Mouse (Mus musculus): ENCODE measurements around the gene Erc1. TPM values are rescaled to one million over a fixed set of nuclear protein-coding genes. Genes with fewer than 3 reads are reported as not detected.

Gene Erc1
- polyA plus RNA-seq, 2 experiments, result 1.8 to 3.6 TPM

DNA sequence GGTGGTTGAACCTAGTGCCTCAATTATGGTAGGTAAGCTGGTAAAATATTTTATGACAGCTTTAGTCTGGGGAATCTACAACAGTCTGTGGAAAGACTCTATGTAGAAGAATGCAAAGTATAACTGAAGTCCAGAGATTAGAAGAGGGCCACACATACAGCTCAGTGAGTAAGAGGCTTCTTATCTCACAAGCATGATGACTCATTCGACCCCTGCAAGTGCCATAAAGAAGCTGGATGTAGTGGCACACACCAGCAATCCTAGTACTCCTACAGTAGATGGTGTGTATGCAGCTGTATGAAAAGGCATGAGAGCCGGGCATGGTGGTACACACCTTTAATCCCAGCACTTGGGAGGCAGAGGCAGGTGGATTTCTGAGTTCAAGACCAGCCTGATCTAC, 205.2 kb downstream of the Erc1 start:
- no peak overlapping the region for H3K27ac ChIP-seq
- no peak overlapping the region for H3K4me3 ChIP-seq (ENCODE audit: insufficient read depth in 1 of 2, low read depth in 2 of 2, low read length in 2 of 2)
- TF ChIP-seq CTCF (IDR thresholded peaks at IDR 0.05; ENCODE audit: low read depth) (no peak), EP300 (IDR thresholded peaks at IDR 0.05; ENCODE audit: low read depth) (no peak)
- no peaks in the 10 kb centered on the region for H3K9me3 ChIP-seq (ENCODE audit: control insufficient read depth, low read length)
- H3K36me3 ChIP-seq (replicated peaks; ENCODE audit: control insufficient read depth, insufficient read depth, low read depth), result no peaks in the 10 kb centered on the region
- no peak overlapping the region for H3K4me2 ChIP-seq (ENCODE audit: low read depth)
- 29% methylated on average over 2 of the region's 2 CpGs for WGBS (ENCODE audit: insufficient replicate concordance)
- H3K27me3 ChIP-seq (ENCODE audit: control insufficient read depth, insufficient read depth, low read length), result no peaks in the 10 kb centered on the region
- no peaks in the 10 kb centered on the region for H3K4me1 ChIP-seq (replicated peaks; ENCODE audit: control insufficient read depth in 2 of 2, insufficient read depth in 2 of 2, low read length in 1 of 2)
- no peak overlapping the region for H3K9ac ChIP-seq (replicated peaks)
- no peak for DNase-seq (ENCODE audit: low read depth in 3 of 3, low spot score in 3 of 3)
- ATAC-seq (ENCODE audit: insufficient read depth), result no peak

DNA sequence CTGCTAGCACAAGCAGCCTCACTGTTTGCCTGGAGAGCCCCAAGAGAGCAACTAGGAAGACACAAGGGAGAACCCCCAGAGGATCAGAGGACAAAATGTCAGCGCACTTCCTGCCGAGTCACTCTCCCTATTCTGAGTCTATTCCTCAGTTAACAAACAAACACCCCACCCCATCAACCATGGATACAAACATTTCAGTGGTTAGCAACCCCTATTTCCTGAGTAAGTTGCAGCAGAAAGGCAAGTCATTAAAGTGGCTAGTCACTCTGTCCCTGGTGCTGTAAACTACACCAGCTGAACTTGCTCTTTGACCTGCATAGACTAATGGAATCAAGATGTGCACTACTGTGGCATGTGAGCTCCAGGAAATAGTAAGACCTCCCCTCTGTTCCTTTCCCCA, 212.3 kb downstream of the Erc1 start:
- DNase-seq (ENCODE audit: low read depth in 3 of 3, low spot score in 3 of 3) (no peak), ATAC-seq (ENCODE audit: insufficient read depth) (no peak)

GRCm38 (mm10) chr6:119630622-119631021, 217.3 kb downstream of the Erc1 start:
- H3K4me3 ChIP-seq (ENCODE audit: insufficient read depth in 1 of 2, low read depth in 2 of 2, low read length in 2 of 2), result no peak overlapping the region
- H3K9ac ChIP-seq (replicated peaks), result no peak overlapping the region
- no peak overlapping the region for H3K4me2 ChIP-seq (ENCODE audit: low read depth)
- no peak for TF ChIP-seq EP300 (IDR thresholded peaks at IDR 0.05; ENCODE audit: low read depth)
- TF ChIP-seq CTCF (IDR thresholded peaks at IDR 0.05; ENCODE audit: low read depth), result no peak
- WGBS (ENCODE audit: insufficient replicate concordance), result 65% methylated on average over 3 of the region's 3 CpGs
- no peaks in the 10 kb centered on the region for H3K27me3 ChIP-seq (ENCODE audit: control insufficient read depth, insufficient read depth, low read length)
- H3K4me1 ChIP-seq (replicated peaks; ENCODE audit: control insufficient read depth in 2 of 2, insufficient read depth in 2 of 2, low read length in 1 of 2), result no peaks in the 10 kb centered on the region
- ATAC-seq (ENCODE audit: insufficient read depth) (no peak), DNase-seq (ENCODE audit: low read depth in 3 of 3, low spot score in 3 of 3) (no peak)
- H3K9me3 ChIP-seq (ENCODE audit: control insufficient read depth, low read length), result no peaks in the 10 kb centered on the region
- no peaks in the 10 kb centered on the region for H3K36me3 ChIP-seq (replicated peaks; ENCODE audit: control insufficient read depth, insufficient read depth, low read depth)
- no peak overlapping the region for H3K27ac ChIP-seq

More for the DNA sequence above, 212.3 kb downstream of the Erc1 start:
- Histone ChIP-seq H3K9me3 (ENCODE audit: control insufficient read depth, low read length) (no peaks in the 10 kb centered on the region), H3K4me1 (replicated peaks; ENCODE audit: control insufficient read depth in 2 of 2, insufficient read depth in 2 of 2, low read length in 1 of 2) (no peaks in the 10 kb centered on the region), H3K27ac (no peak overlapping the region), H3K4me2 (ENCODE audit: low read depth) (no peak overlapping the region), H3K4me3 (ENCODE audit: insufficient read depth in 1 of 2, low read depth in 2 of 2, low read length in 2 of 2) (no peak overlapping the region), H3K27me3 (ENCODE audit: control insufficient read depth, insufficient read depth, low read length) (no peaks in the 10 kb centered on the region), H3K36me3 (replicated peaks; ENCODE audit: control insufficient read depth, insufficient read depth, low read depth) (no peaks in the 10 kb centered on the region), H3K9ac (replicated peaks) (no peak overlapping the region)
- no peak for TF ChIP-seq CTCF (IDR thresholded peaks at IDR 0.05; ENCODE audit: low read depth)
- TF ChIP-seq EP300 (IDR thresholded peaks at IDR 0.05; ENCODE audit: low read depth), result no peak
- WGBS (ENCODE audit: insufficient replicate concordance), result 27% methylated on average over 2 of the region's 2 CpGs

DNA sequence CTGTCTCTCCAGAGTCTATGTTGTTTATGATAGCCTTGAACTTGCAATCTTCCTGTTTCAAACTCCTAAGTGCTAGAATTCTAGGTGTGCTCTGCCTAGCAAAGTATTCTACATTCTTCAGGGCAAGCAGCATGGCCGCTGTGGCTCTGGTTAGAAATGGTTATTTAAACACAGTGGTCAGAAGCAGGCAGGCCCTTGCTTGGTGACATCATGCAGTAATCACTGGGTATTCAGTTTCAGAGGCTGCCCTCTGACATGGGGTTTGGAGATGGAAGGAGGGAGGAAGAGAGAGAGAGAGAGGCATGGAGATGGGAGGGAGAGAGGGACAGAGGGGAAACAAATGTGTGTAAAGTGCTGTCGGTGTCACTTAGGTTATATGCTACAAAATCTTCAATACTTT, 246.6 kb downstream of the Erc1 start:
- WGBS (ENCODE audit: insufficient replicate concordance), result 67% methylated on average over 2 of the region's 2 CpGs
- TF ChIP-seq EP300 (IDR thresholded peaks at IDR 0.05; ENCODE audit: low read depth) (no peak), CTCF (IDR thresholded peaks at IDR 0.05; ENCODE audit: low read depth) (no peak)
- H3K27ac ChIP-seq, result no peak overlapping the region
- no peaks in the 10 kb centered on the region for H3K36me3 ChIP-seq (replicated peaks; ENCODE audit: control insufficient read depth, insufficient read depth, low read depth)
- no peaks in the 10 kb centered on the region for H3K27me3 ChIP-seq (ENCODE audit: control insufficient read depth, insufficient read depth, low read length)
- H3K9me3 ChIP-seq (ENCODE audit: control insufficient read depth, low read length), result no peaks in the 10 kb centered on the region
- no peak overlapping the region for H3K4me3 ChIP-seq (ENCODE audit: insufficient read depth in 1 of 2, low read depth in 2 of 2, low read length in 2 of 2)
- ATAC-seq (ENCODE audit: insufficient read depth) (no peak), DNase-seq (ENCODE audit: low read depth in 3 of 3, low spot score in 3 of 3) (no peak)
- no peak overlapping the region for H3K4me2 ChIP-seq (ENCODE audit: low read depth)
- H3K9ac ChIP-seq (replicated peaks), result no peak overlapping the region
- no peaks in the 10 kb centered on the region for H3K4me1 ChIP-seq (replicated peaks; ENCODE audit: control insufficient read depth in 2 of 2, insufficient read depth in 2 of 2, low read length in 1 of 2)

DNA sequence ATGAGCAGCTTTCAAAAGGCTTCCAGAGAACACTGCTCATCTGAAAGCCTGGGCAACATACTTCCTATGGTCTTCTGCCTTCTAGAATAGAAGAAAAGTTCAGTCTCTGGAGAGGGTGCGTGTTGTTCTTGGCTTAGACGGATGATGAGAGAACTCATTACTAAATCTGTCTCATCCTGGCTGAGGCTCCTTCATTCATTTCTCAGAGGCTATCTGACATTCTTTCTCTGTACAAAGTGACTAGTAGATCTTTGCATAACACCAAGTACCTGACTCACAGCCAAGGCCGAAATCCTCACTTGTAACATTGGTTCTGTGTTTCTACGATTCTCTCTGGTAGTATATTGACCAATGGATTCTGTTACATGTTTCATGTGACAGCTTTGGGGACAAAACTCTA, 252.5 kb downstream of the Erc1 start:
- H3K4me2 ChIP-seq (ENCODE audit: low read depth), result no peak overlapping the region
- H3K4me1 ChIP-seq (replicated peaks; ENCODE audit: control insufficient read depth in 2 of 2, insufficient read depth in 2 of 2, low read length in 1 of 2), result no peaks in the 10 kb centered on the region
- ATAC-seq (ENCODE audit: insufficient read depth), result no peak
- no peaks in the 10 kb centered on the region for H3K9me3 ChIP-seq (ENCODE audit: control insufficient read depth, low read length)
- no peaks in the 10 kb centered on the region for H3K27me3 ChIP-seq (ENCODE audit: control insufficient read depth, insufficient read depth, low read length)
- TF ChIP-seq EP300 (IDR thresholded peaks at IDR 0.05; ENCODE audit: low read depth), result no peak
- no peak for TF ChIP-seq CTCF (IDR thresholded peaks at IDR 0.05; ENCODE audit: low read depth)
- H3K27ac ChIP-seq, result no peak overlapping the region
- H3K4me3 ChIP-seq (ENCODE audit: insufficient read depth in 1 of 2, low read depth in 2 of 2, low read length in 2 of 2), result no peak overlapping the region
- no peak for DNase-seq (ENCODE audit: low read depth in 3 of 3, low spot score in 3 of 3)
- 79% methylated on average over 4 of the region's 4 CpGs for WGBS (ENCODE audit: insufficient replicate concordance)
- H3K36me3 ChIP-seq (replicated peaks; ENCODE audit: control insufficient read depth, insufficient read depth, low read depth), result no peaks in the 10 kb centered on the region
- no peak overlapping the region for H3K9ac ChIP-seq (replicated peaks)

All from liver, embryonic 14.5 days (tissue).